Mouse (Mus musculus): ENCODE measurements around the gene Zmym2. TPM values are rescaled to one million over a fixed set of nuclear protein-coding genes. Genes with fewer than 3 reads are reported as not detected.

Zmym2 gene
- polyA plus RNA-seq, 1 experiment = 6.4 TPM

GRCm38 (mm10) chr14:56905696-56906095 is 19.2 kb downstream of the Zmym2 start:
- Histone ChIP-seq H3K36me3 (ENCODE audit: control insufficient read depth, insufficient read depth) (peaks cover 56% of the 10 kb centered on the region), H3K4me3 (ENCODE audit: insufficient read depth, poor library complexity, severe bottlenecking) (no peak overlapping the region), H3K79me2 (ENCODE audit: control insufficient read depth, insufficient read depth) (peaks cover 99% of the 10 kb centered on the region), H3K79me3 (ENCODE audit: low read depth) (peaks cover 86% of the 10 kb centered on the region), H3ac (ENCODE audit: control insufficient read depth, insufficient read length, low read depth) (no peak overlapping the region), H3K27me3 (ENCODE audit: control insufficient read depth, insufficient read depth, insufficient read length) (no peaks in the 10 kb centered on the region)
- TF ChIP-seq FOSL1 (IDR thresholded peaks at IDR 0.05; ENCODE audit: insufficient read depth, low read length, poor library complexity, severe bottlenecking) (no peak), MYOD1 (IDR thresholded peaks at IDR 0.05; ENCODE audit: control insufficient read depth, insufficient read length, low read depth) (no peak), CEBPB (IDR thresholded peaks at IDR 0.05; ENCODE audit: low read depth) (no peak), MYOG (IDR thresholded peaks at IDR 0.05; ENCODE audit: control insufficient read depth, extremely low read depth, insufficient read length) (no peak), CTCF (IDR thresholded peaks at IDR 0.05; ENCODE audit: control insufficient read depth, insufficient read depth, insufficient read length) (no peak), MAX (IDR thresholded peaks at IDR 0.05) (no peak), USF1 (IDR thresholded peaks at IDR 0.05; ENCODE audit: low read depth) (no peak)

- Histone ChIP-seq H3K79me2 (ENCODE audit: control insufficient read depth, insufficient read depth) (peaks cover 61% of the 10 kb centered on the region), H3K4me3 (ENCODE audit: insufficient read depth, poor library complexity, severe bottlenecking) (no peak overlapping the region), H3K27me3 (ENCODE audit: control insufficient read depth, insufficient read depth, insufficient read length) (no peaks in the 10 kb centered on the region), H3K79me3 (ENCODE audit: low read depth) (peaks cover 28% of the 10 kb centered on the region), H3ac (ENCODE audit: control insufficient read depth, insufficient read length, low read depth) (no peak overlapping the region), H3K36me3 (ENCODE audit: control insufficient read depth, insufficient read depth) (peaks cover 68% of the 10 kb centered on the region)
- TF ChIP-seq MYOD1 (IDR thresholded peaks at IDR 0.05; ENCODE audit: control insufficient read depth, insufficient read length, low read depth) (no peak), MYOG (IDR thresholded peaks at IDR 0.05; ENCODE audit: control insufficient read depth, extremely low read depth, insufficient read length) (no peak), USF1 (IDR thresholded peaks at IDR 0.05; ENCODE audit: low read depth) (no peak), CTCF (IDR thresholded peaks at IDR 0.05; ENCODE audit: control insufficient read depth, insufficient read depth, insufficient read length) (no peak), MAX (IDR thresholded peaks at IDR 0.05) (no peak), FOSL1 (IDR thresholded peaks at IDR 0.05; ENCODE audit: insufficient read depth, low read length, poor library complexity, severe bottlenecking) (no peak), CEBPB (IDR thresholded peaks at IDR 0.05; ENCODE audit: low read depth) (no peak)
Observed at GRCm38 (mm10) chr14:56918532-56918931, 32.1 kb downstream of the Zmym2 start.

- H3K27me3 ChIP-seq (ENCODE audit: control insufficient read depth, insufficient read depth, insufficient read length) = no peaks in the 10 kb centered on the region
- no peak overlapping the region for H3K4me3 ChIP-seq (ENCODE audit: insufficient read depth, poor library complexity, severe bottlenecking)
- H3K79me3 ChIP-seq (ENCODE audit: low read depth) = peaks cover 1% of the 10 kb centered on the region
- H3K79me2 ChIP-seq (ENCODE audit: control insufficient read depth, insufficient read depth) = no peaks in the 10 kb centered on the region
- TF ChIP-seq MYOG (IDR thresholded peaks at IDR 0.05; ENCODE audit: control insufficient read depth, extremely low read depth, insufficient read length) (no peak), CEBPB (IDR thresholded peaks at IDR 0.05; ENCODE audit: low read depth) (no peak), FOSL1 (IDR thresholded peaks at IDR 0.05; ENCODE audit: insufficient read depth, low read length, poor library complexity, severe bottlenecking) (no peak), MYOD1 (IDR thresholded peaks at IDR 0.05; ENCODE audit: control insufficient read depth, insufficient read length, low read depth) (no peak), MAX (IDR thresholded peaks at IDR 0.05) (no peak)
- no peak overlapping the region for H3ac ChIP-seq (ENCODE audit: control insufficient read depth, insufficient read length, low read depth)
- peaks cover 64% of the 10 kb centered on the region for H3K36me3 ChIP-seq (ENCODE audit: control insufficient read depth, insufficient read depth)
Observed at GRCm38 (mm10) chr14:56935481-56935880, 49.0 kb downstream of the Zmym2 start.

- H3K79me2 ChIP-seq (ENCODE audit: control insufficient read depth, insufficient read depth) = no peaks in the 10 kb centered on the region
- H3ac ChIP-seq (ENCODE audit: control insufficient read depth, insufficient read length, low read depth) = no peak overlapping the region
- peaks cover 71% of the 10 kb centered on the region for H3K36me3 ChIP-seq (ENCODE audit: control insufficient read depth, insufficient read depth)
- no peak overlapping the region for H3K4me3 ChIP-seq (ENCODE audit: insufficient read depth, poor library complexity, severe bottlenecking)
- no peaks in the 10 kb centered on the region for H3K27me3 ChIP-seq (ENCODE audit: control insufficient read depth, insufficient read depth, insufficient read length)
- H3K79me3 ChIP-seq (ENCODE audit: low read depth) = peaks cover 1% of the 10 kb centered on the region
- TF ChIP-seq CEBPB (IDR thresholded peaks at IDR 0.05; ENCODE audit: low read depth) = no peak
- TF ChIP-seq CTCF (IDR thresholded peaks at IDR 0.05; ENCODE audit: control insufficient read depth, insufficient read depth, insufficient read length) = no peak
- no peak for TF ChIP-seq MYOG (IDR thresholded peaks at IDR 0.05; ENCODE audit: control insufficient read depth, extremely low read depth, insufficient read length)
- TF ChIP-seq MYOD1 (IDR thresholded peaks at IDR 0.05; ENCODE audit: control insufficient read depth, insufficient read length, low read depth) = no peak
- no peak for TF ChIP-seq USF1 (IDR thresholded peaks at IDR 0.05; ENCODE audit: low read depth)
- no peak for TF ChIP-seq MAX (IDR thresholded peaks at IDR 0.05)
- no peak for TF ChIP-seq FOSL1 (IDR thresholded peaks at IDR 0.05; ENCODE audit: insufficient read depth, low read length, poor library complexity, severe bottlenecking)
Observed at GRCm38 (mm10) chr14:56939903-56940302, 53.5 kb downstream of the Zmym2 start.

GRCm38 (mm10) chr14:56952928-56953327 is 66.5 kb downstream of the Zmym2 start:
- no peak overlapping the region for H3K4me3 ChIP-seq (ENCODE audit: insufficient read depth, poor library complexity, severe bottlenecking)
- no peaks in the 10 kb centered on the region for H3K79me3 ChIP-seq (ENCODE audit: low read depth)
- no peaks in the 10 kb centered on the region for H3K79me2 ChIP-seq (ENCODE audit: control insufficient read depth, insufficient read depth)
- peaks cover 75% of the 10 kb centered on the region for H3K36me3 ChIP-seq (ENCODE audit: control insufficient read depth, insufficient read depth)
- H3K27me3 ChIP-seq (ENCODE audit: control insufficient read depth, insufficient read depth, insufficient read length) = no peaks in the 10 kb centered on the region
- TF ChIP-seq MAX (IDR thresholded peaks at IDR 0.05) (no peak), CTCF (IDR thresholded peaks at IDR 0.05; ENCODE audit: control insufficient read depth, insufficient read depth, insufficient read length) (no peak), CEBPB (IDR thresholded peaks at IDR 0.05; ENCODE audit: low read depth) (no peak), MYOD1 (IDR thresholded peaks at IDR 0.05; ENCODE audit: control insufficient read depth, insufficient read length, low read depth) (no peak), MYOG (IDR thresholded peaks at IDR 0.05; ENCODE audit: control insufficient read depth, extremely low read depth, insufficient read length) (no peak), USF1 (IDR thresholded peaks at IDR 0.05; ENCODE audit: low read depth) (no peak), FOSL1 (IDR thresholded peaks at IDR 0.05; ENCODE audit: insufficient read depth, low read length, poor library complexity, severe bottlenecking) (no peak)
- no peak overlapping the region for H3ac ChIP-seq (ENCODE audit: control insufficient read depth, insufficient read length, low read depth)

- Histone ChIP-seq H3K27me3 (ENCODE audit: control insufficient read depth, insufficient read depth, insufficient read length) (no peaks in the 10 kb centered on the region), H3K79me3 (ENCODE audit: low read depth) (no peaks in the 10 kb centered on the region), H3K4me3 (ENCODE audit: insufficient read depth, poor library complexity, severe bottlenecking) (no peak overlapping the region), H3K79me2 (ENCODE audit: control insufficient read depth, insufficient read depth) (no peaks in the 10 kb centered on the region), H3ac (ENCODE audit: control insufficient read depth, insufficient read length, low read depth) (no peak overlapping the region), H3K36me3 (ENCODE audit: control insufficient read depth, insufficient read depth) (peaks cover 69% of the 10 kb centered on the region)
- TF ChIP-seq MAX (IDR thresholded peaks at IDR 0.05) (no peak), USF1 (IDR thresholded peaks at IDR 0.05; ENCODE audit: low read depth) (no peak), CTCF (IDR thresholded peaks at IDR 0.05; ENCODE audit: control insufficient read depth, insufficient read depth, insufficient read length) (no peak)
Observed at GRCm38 (mm10) chr14:56954393-56954792, 67.9 kb downstream of the Zmym2 start.
